Mouse (Mus musculus) ES-E14 (cell line): ENCODE measurements at regions not wholly inside any gene's neighbourhood (a gene's known extent, or its start where the extent isn't known, plus 50 kb on each side); places are given as distances from the start of the nearest gene placed in this dataset.

Experiments
- DNase-seq: peaks from one replicate; pipeline ENCODE4 v3.0.0-alpha.2; 2013; ENCODE audit warnings: low read depth, low spot score
- H3K27ac ChIP-seq: 2 replicates; pipeline ENCODE4 v1.5.1; 2012; ENCODE audit warnings: low read depth, mild to moderate bottlenecking, low read length, moderate library complexity, mixed read lengths; ENCODE audit not compliant: poor library complexity, insufficient read depth, severe bottlenecking
- H3K36me3 ChIP-seq: 2 replicates; pipeline ENCODE4 v1.6.1; 2012; ENCODE audit warnings: mild to moderate bottlenecking, low read length, moderate library complexity, mixed read lengths; ENCODE audit not compliant: control insufficient read depth, poor library complexity, insufficient read depth, severe bottlenecking
- H3K4me1 ChIP-seq, 2 experiments: fragments of 150-350 bp in 1 of 2; sonication (generic) in 1 of 2; 2 replicates each; pipeline ENCODE4 v1.6.1; 2012; ENCODE audit warnings: low read length in 2 of 2, mild to moderate bottlenecking in 1 of 2, mixed read lengths in 1 of 2; ENCODE audit not compliant: control insufficient read depth in 2 of 2, insufficient read depth in 2 of 2, poor library complexity in 1 of 2
- H3K4me3 ChIP-seq, 2 experiments: fragments of 150-350 bp in 1 of 2; sonication (generic) in 1 of 2; 2 replicates each; pipeline ENCODE4 v1.5.1; 2012; ENCODE audit warnings: low read length in 2 of 2, low read depth in 1 of 2, mild to moderate bottlenecking in 1 of 2, mixed read lengths in 1 of 2; ENCODE audit not compliant: insufficient read depth in 1 of 2, poor library complexity in 1 of 2, severe bottlenecking in 1 of 2
- H3K9ac ChIP-seq: 2 replicates; pipeline ENCODE4 v1.6.1; 2012; ENCODE audit warnings: low read depth, mild to moderate bottlenecking, low read length, mixed read lengths; ENCODE audit not compliant: poor library complexity, insufficient read depth, severe bottlenecking
- H3K9me3 ChIP-seq: fragments of 150-350 bp; sonication (generic); 2 replicates; pipeline ENCODE4 v1.6.1; 2012; ENCODE audit warnings: low read depth, mild to moderate bottlenecking, low read length; ENCODE audit not compliant: control insufficient read depth, insufficient read depth
- CHD2 ChIP-seq: IDR thresholded peaks from 2 replicates; pipeline ENCODE4 v1.6.1; 2014; ENCODE audit warnings: mild to moderate bottlenecking, low read depth, low read length, inconsistent platforms
- HCFC1 ChIP-seq: IDR thresholded peaks from 2 replicates; pipeline ENCODE4 v1.6.1; 2012; ENCODE audit warnings: low read length, inconsistent platforms, borderline replicate concordance; ENCODE audit not compliant: insufficient read depth
- MAFK ChIP-seq: IDR thresholded peaks from 2 replicates; pipeline ENCODE4 v1.6.1; 2014; ENCODE audit warnings: mild to moderate bottlenecking, low read depth, low read length, inconsistent platforms; ENCODE audit not compliant: insufficient read depth
- ZC3H11A ChIP-seq: IDR thresholded peaks from 2 replicates; pipeline ENCODE4 v1.6.1; 2012; ENCODE audit warnings: low read depth, mild to moderate bottlenecking, inconsistent platforms, low read length, borderline replicate concordance
- ZNF384 ChIP-seq: IDR thresholded peaks from 2 replicates; pipeline ENCODE4 v1.6.1; 2012; ENCODE audit warnings: low read depth, low read length, inconsistent platforms
- in situ Hi-C, 2 experiments: fragments of 600-800 bp; cut with MboI; formaldehyde crosslinking; loops; one replicate each; pipeline ENCODE4 v1.15.1; 2025; ENCODE audit warnings: low sequenced_read_pairs in 2 of 2, inconsistent platforms in 1 of 2; ENCODE audit not compliant: unreplicated experiment in 2 of 2

GRCm38 (mm10) chr6:51012086-51012830 is 358.0 kb upstream of the Npvf start:
- Histone ChIP-seq H3K27ac (no peak overlapping the region), H3K4me1 (no peaks in the 10 kb centered on the region), H3K9me3 (no peaks in the 10 kb centered on the region), H3K36me3 (no peaks in the 10 kb centered on the region), H3K9ac (no peak overlapping the region), H3K4me3 (no peak overlapping the region)
- no peak for TF ChIP-seq CHD2
- TF ChIP-seq ZNF384, result no peak
- TF ChIP-seq ZC3H11A, result no peak
- TF ChIP-seq HCFC1, result no peak
- TF ChIP-seq MAFK, result no peak
- in situ Hi-C loops, result no loop called here
- no peak for DNase-seq

GRCm38 (mm10) chr6:51015735-51016134 is 361.5 kb upstream of the Npvf start:
- no peaks in the 10 kb centered on the region for H3K36me3 ChIP-seq
- no peak for DNase-seq
- in situ Hi-C loops, result no loop called here
- H3K9ac ChIP-seq, result no peak overlapping the region
- TF ChIP-seq CHD2 (no peak), MAFK (no peak), ZC3H11A (no peak), HCFC1 (no peak), ZNF384 (no peak)
- no peaks in the 10 kb centered on the region for H3K9me3 ChIP-seq
- H3K27ac ChIP-seq, result no peak overlapping the region
- H3K4me3 ChIP-seq, result no peak overlapping the region
- H3K4me1 ChIP-seq, result no peaks in the 10 kb centered on the region

- TF ChIP-seq ZC3H11A (no peak), CHD2 (no peak)
Observed at GRCm38 (mm10) chr6:51016441-51017070, 362.3 kb upstream of the Npvf start.

GRCm38 (mm10) chr6:51017260-51017999 is 363.2 kb upstream of the Npvf start:
- no peak overlapping the region for H3K9ac ChIP-seq
- H3K36me3 ChIP-seq, result no peaks in the 10 kb centered on the region
- in situ Hi-C loops, result no loop called here
- TF ChIP-seq MAFK, result no peak
- TF ChIP-seq ZC3H11A, result no peak
- TF ChIP-seq HCFC1, result no peak
- no peak for TF ChIP-seq ZNF384
- TF ChIP-seq CHD2, result no peak
- no peak overlapping the region for H3K4me3 ChIP-seq
- H3K27ac ChIP-seq, result no peak overlapping the region
- DNase-seq, result no peak
- no peaks in the 10 kb centered on the region for H3K9me3 ChIP-seq
- H3K4me1 ChIP-seq, result no peaks in the 10 kb centered on the region

More at GRCm38 (mm10) chr6:51016441-51017070, 362.3 kb upstream of the Npvf start:
- Histone ChIP-seq H3K36me3 (no peaks in the 10 kb centered on the region), H3K4me1 (no peaks in the 10 kb centered on the region), H3K9me3 (no peaks in the 10 kb centered on the region), H3K9ac (no peak overlapping the region), H3K27ac (no peak overlapping the region), H3K4me3 (no peak overlapping the region)
- in situ Hi-C loops, result no loop called here
- no peak for DNase-seq
